Mouse (Mus musculus) midbrain, embryonic 13.5 days (tissue): ENCODE results near the gene Slc22a15. TPM values are rescaled to one million over a fixed set of nuclear protein-coding genes. Genes with fewer than 3 reads are reported as not detected.
"Not testable (repeated sequence)": the region's sequence is repeated elsewhere in the genome, so short reads cannot be mapped to it uniquely, and the experiment has no call there.

Experiments
- ATAC-seq: fragments of 200-750 bp; cut with Nextera tagmentation; 2 replicates; pipeline ENCODE4 v1.8.0; 2017; ENCODE audit warnings: mild to moderate bottlenecking, moderate TSS enrichment, moderate library complexity
- H3K27ac ChIP-seq: fragments of 300-500 bp; sonication (generic); 2 replicates; pipeline ENCODE4 v1.5.1; 2015; ENCODE audit warnings: inconsistent platforms, mild to moderate bottlenecking, moderate library complexity
- H3K27me3 ChIP-seq: fragments of 300-500 bp; sonication (generic); 2 replicates; pipeline ENCODE4 v1.6.1; 2015; ENCODE audit warnings: mild to moderate bottlenecking, inconsistent platforms
- H3K36me3 ChIP-seq: fragments of 300-500 bp; sonication (generic); 2 replicates; pipeline ENCODE4 v1.6.1; 2015; ENCODE audit warnings: mild to moderate bottlenecking, inconsistent platforms
- H3K4me1 ChIP-seq: fragments of 300-500 bp; sonication (generic); replicated peaks from 2 replicates; pipeline ENCODE4 v1.6.1; 2015; ENCODE audit warnings: inconsistent platforms
- H3K4me2 ChIP-seq: fragments of 300-500 bp; sonication (generic); replicated peaks from 2 replicates; pipeline ENCODE4 v1.6.1; 2015; ENCODE audit warnings: moderate library complexity, mild to moderate bottlenecking, inconsistent platforms
- H3K4me3 ChIP-seq: fragments of 300-500 bp; sonication (generic); replicated peaks from 2 replicates; pipeline ENCODE4 v1.5.1; 2015; ENCODE audit warnings: mild to moderate bottlenecking, inconsistent platforms
- H3K9ac ChIP-seq: fragments of 300-500 bp; sonication (generic); replicated peaks from 2 replicates; pipeline ENCODE4 v1.6.1; 2015; ENCODE audit warnings: mild to moderate bottlenecking, inconsistent platforms
- H3K9me3 ChIP-seq: fragments of 300-500 bp; sonication (generic); 2 replicates; pipeline ENCODE4 v1.6.1; 2016; ENCODE audit warnings: mild to moderate bottlenecking, inconsistent platforms
- WGBS: fragments of 180-500 bp; shearing (Covaris S2); methylation state at CpG from one replicate; pipeline ENCODE4 v1.1.7; 2015; 5-methylcytosine and 5-hydroxymethylcytosine counted together
- polyA plus RNA-seq: library from polyadenylated mRNA; unstranded; fragments of >200 nt; fragmentation: Nextera tagmentation; extraction: Ambion mirVana; gene quantifications from 2 replicates; pipeline ENCODE4 v1.2.1, GENCODE M21; 2015

The Slc22a15 gene
- polyA plus RNA-seq, 1 experiment from 2014 or later: 8.2 TPM

- H3K4me1 ChIP-seq: 0 out of 2 replicates have a peak, but pooled peaks cover 4% of the 10 kb centered on the region
- H3K36me3 ChIP-seq: no peaks in the 10 kb centered on the region
- no peak for ATAC-seq
- H3K27ac ChIP-seq: no peak overlapping the region
- WGBS: 84% methylated on average over 6 of the region's 6 CpGs
- H3K9me3 ChIP-seq: no peaks in the 10 kb centered on the region
- no peak overlapping the region for H3K9ac ChIP-seq
- no peak overlapping the region for H3K4me2 ChIP-seq
- H3K4me3 ChIP-seq: no peak overlapping the region
- no peaks in the 10 kb centered on the region for H3K27me3 ChIP-seq
These were observed 97.0 kb downstream of the Slc22a15 start for GRCm38 (mm10) chr3:101827220-101827715.

GRCm38 (mm10) chr3:101824338-101824737, 99.9 kb downstream of the Slc22a15 start:
- H3K4me3 ChIP-seq: no peak overlapping the region
- WGBS: 81% methylated on average over 9 of the region's 9 CpGs
- H3K27me3 ChIP-seq: no peaks in the 10 kb centered on the region
- no peak overlapping the region for H3K9ac ChIP-seq
- no peak for ATAC-seq
- no peaks in the 10 kb centered on the region for H3K36me3 ChIP-seq
- no peak overlapping the region for H3K27ac ChIP-seq
- no peaks in the 10 kb centered on the region for H3K9me3 ChIP-seq
- H3K4me1 ChIP-seq: no peaks in the 10 kb centered on the region
- no peak overlapping the region for H3K4me2 ChIP-seq

- H3K4me1 ChIP-seq: no peaks in the 10 kb centered on the region
- no peak overlapping the region for H3K9ac ChIP-seq
- H3K27ac ChIP-seq: no peak overlapping the region
- peaks cover 3% of the 10 kb centered on the region; the same call in 1 of the 2 replicates for H3K9me3 ChIP-seq
- H3K4me2 ChIP-seq: no peak overlapping the region
- no peak for ATAC-seq
- H3K36me3 ChIP-seq: no peaks in the 10 kb centered on the region
- no peak overlapping the region for H3K4me3 ChIP-seq
- WGBS: 79% methylated on average over 5 of the region's 5 CpGs
- H3K27me3 ChIP-seq: no peaks in the 10 kb centered on the region
These were observed 102.2 kb downstream of the Slc22a15 start for GRCm38 (mm10) chr3:101822052-101822451.

- not testable (repeated sequence) for H3K4me2 ChIP-seq, H3K4me1 ChIP-seq, H3K36me3 ChIP-seq, H3K4me3 ChIP-seq, ATAC-seq, H3K9me3 ChIP-seq, H3K27me3 ChIP-seq, H3K27ac ChIP-seq, H3K9ac ChIP-seq
- 73% methylated on average over 3 of the region's 3 CpGs for WGBS
These were observed 103.5 kb downstream of the Slc22a15 start for GRCm38 (mm10) chr3:101820708-101821107.

- 0 out of 2 replicates have a peak, but pooled peaks cover 3% of the 10 kb centered on the region for H3K4me1 ChIP-seq
- H3K9ac ChIP-seq: no peak overlapping the region
- H3K9me3 ChIP-seq: peaks cover 3% of the 10 kb centered on the region; the same call in 1 of the 2 replicates
- H3K27ac ChIP-seq: no peak overlapping the region
- 86% methylated on average over 3 of the region's 3 CpGs for WGBS
- H3K36me3 ChIP-seq: no peaks in the 10 kb centered on the region
- no peak for ATAC-seq
- no peak overlapping the region for H3K4me2 ChIP-seq
- H3K27me3 ChIP-seq: no peaks in the 10 kb centered on the region
- no peak overlapping the region for H3K4me3 ChIP-seq
These were observed 108.2 kb downstream of the Slc22a15 start for GRCm38 (mm10) chr3:101816006-101816405.

GRCm38 (mm10) chr3:101814790-101815189, 109.5 kb downstream of the Slc22a15 start:
- H3K36me3 ChIP-seq: no peaks in the 10 kb centered on the region
- no peak overlapping the region for H3K27ac ChIP-seq
- no peak overlapping the region for H3K4me3 ChIP-seq
- H3K9ac ChIP-seq: no peak overlapping the region; the same call in 1 of the 2 replicates
- 0 out of 2 replicates have a peak, but pooled peaks cover 3% of the 10 kb centered on the region for H3K4me1 ChIP-seq
- no peak for ATAC-seq
- no peaks in the 10 kb centered on the region for H3K27me3 ChIP-seq
- no peak overlapping the region for H3K4me2 ChIP-seq
- 81% methylated on average over 9 of the region's 9 CpGs for WGBS
- peaks cover 3% of the 10 kb centered on the region; the same call in 1 of the 2 replicates for H3K9me3 ChIP-seq

GRCm38 (mm10) chr3:101812341-101812962, 111.8 kb downstream of the Slc22a15 start:
- H3K27me3 ChIP-seq: no peaks in the 10 kb centered on the region
- ATAC-seq: peak; percentile 91
- H3K27ac ChIP-seq: no peak overlapping the region
- H3K36me3 ChIP-seq: no peaks in the 10 kb centered on the region
- H3K4me3 ChIP-seq: no peak overlapping the region
- 60% methylated on average over 10 of the region's 10 CpGs for WGBS
- no peaks in the 10 kb centered on the region for H3K9me3 ChIP-seq
- H3K9ac ChIP-seq: no peak overlapping the region
- H3K4me2 ChIP-seq: no peak overlapping the region
- peaks cover 3% of the 10 kb centered on the region; the same call in 1 of the 2 replicates for H3K4me1 ChIP-seq

GRCm38 (mm10) chr3:101811931-101812330, 112.3 kb downstream of the Slc22a15 start:
- ATAC-seq: no peak
- H3K27me3 ChIP-seq: no peaks in the 10 kb centered on the region

GRCm38 (mm10) chr3:101807646-101808045, 116.6 kb downstream of the Slc22a15 start:
- Histone ChIP-seq H3K9ac (no peak overlapping the region), H3K36me3 (no peaks in the 10 kb centered on the region), H3K4me2 (no peak overlapping the region), H3K9me3 (no peaks in the 10 kb centered on the region), H3K27ac (no peak overlapping the region), H3K4me3 (no peak overlapping the region), H3K4me1 (peaks cover 36% of the 10 kb centered on the region), H3K27me3 (no peaks in the 10 kb centered on the region)
- 94% methylated on average over 6 of the region's 6 CpGs for WGBS
- ATAC-seq: no peak

More at GRCm38 (mm10) chr3:101811931-101812330, 112.3 kb downstream of the Slc22a15 start:
- no peak overlapping the region for H3K4me3 ChIP-seq
- H3K4me2 ChIP-seq: no peak overlapping the region
- no peak overlapping the region for H3K27ac ChIP-seq
- H3K9me3 ChIP-seq: no peaks in the 10 kb centered on the region
- no peak overlapping the region for H3K9ac ChIP-seq
- H3K4me1 ChIP-seq: peaks cover 8% of the 10 kb centered on the region; the same call in 1 of the 2 replicates
- WGBS: 72% methylated on average over 4 of the region's 4 CpGs
- no peaks in the 10 kb centered on the region for H3K36me3 ChIP-seq

GRCm38 (mm10) chr3:101806941-101807340, 117.3 kb downstream of the Slc22a15 start:
- H3K9ac ChIP-seq: no peak overlapping the region
- H3K4me2 ChIP-seq: no peak overlapping the region
- H3K27me3 ChIP-seq: no peaks in the 10 kb centered on the region
- peak; percentile 17; the same call in 1 of the 2 replicates for ATAC-seq
- H3K36me3 ChIP-seq: no peaks in the 10 kb centered on the region
- H3K4me3 ChIP-seq: no peak overlapping the region
- H3K27ac ChIP-seq: no peak overlapping the region
- 45% methylated on average over 4 of the region's 4 CpGs for WGBS
- peaks cover 33% of the 10 kb centered on the region for H3K4me1 ChIP-seq
- H3K9me3 ChIP-seq: no peaks in the 10 kb centered on the region

- WGBS: 10% methylated on average over 16 of the region's 16 CpGs
- H3K27me3 ChIP-seq: no peaks in the 10 kb centered on the region
- H3K27ac ChIP-seq: no peak overlapping the region
- peak overlapping the region; percentile 2; the same call in 1 of the 2 replicates for H3K4me2 ChIP-seq
- no peaks in the 10 kb centered on the region for H3K9me3 ChIP-seq
- H3K36me3 ChIP-seq: no peaks in the 10 kb centered on the region
- peak; percentile 93 for ATAC-seq
- H3K4me3 ChIP-seq: no peak overlapping the region
- peaks cover 33% of the 10 kb centered on the region for H3K4me1 ChIP-seq
- no peak overlapping the region for H3K9ac ChIP-seq
These were observed 118.1 kb downstream of the Slc22a15 start for GRCm38 (mm10) chr3:101806149-101806548.
